Mouse (Mus musculus) NIH3T3 (cell line): ENCODE data around the gene Lhx1.

Experiments
- DNase-seq: peaks from one replicate; pipeline ENCODE4 v3.0.0-alpha.2; 2012; ENCODE audit warnings: low read depth

Lhx1 gene

DNA sequence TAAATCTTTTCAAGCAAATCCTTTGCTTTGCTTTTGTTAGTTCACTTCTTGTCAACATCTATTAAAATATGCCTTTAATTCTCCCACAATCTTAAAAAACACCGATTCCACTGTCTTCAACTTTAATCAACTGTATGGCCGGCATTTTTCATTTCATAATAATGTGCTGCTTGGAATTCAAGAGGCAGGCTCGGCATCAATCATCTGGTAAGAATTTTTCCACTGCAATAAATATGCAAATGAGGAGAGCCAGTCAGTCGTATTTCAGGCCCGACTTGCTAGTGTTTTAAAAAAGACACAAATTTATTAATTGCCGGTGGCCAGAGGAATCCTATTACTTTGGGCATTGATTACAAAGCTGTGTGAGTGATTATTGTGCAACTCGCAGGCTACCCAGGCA, 43.7 kb downstream of the Lhx1 start:
- no peak for DNase-seq

GRCm38 (mm10) chr11:84480451-84480850, 44.9 kb downstream of the Lhx1 start:
- DNase-seq, result peak; percentile 60

DNA sequence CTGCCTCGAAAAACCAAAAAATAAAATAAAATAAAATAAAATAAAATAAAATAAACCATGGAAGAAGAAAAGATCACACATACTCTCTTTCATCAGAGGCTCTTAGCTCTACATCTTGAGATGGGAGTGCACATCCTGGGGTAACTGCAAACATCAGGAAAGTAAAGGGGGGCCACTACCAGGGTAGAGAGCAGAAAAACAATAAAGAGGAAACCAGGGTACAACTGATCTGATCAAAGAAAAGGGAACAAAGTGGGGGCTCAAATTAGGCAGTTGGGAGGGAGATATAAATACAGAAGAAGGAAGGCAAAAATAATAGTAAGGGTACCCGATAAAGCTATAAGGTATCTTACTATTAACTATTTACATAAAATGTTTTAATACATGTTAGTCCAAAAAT, 48.7 kb downstream of the Lhx1 start:
- no peak for DNase-seq

- DNase-seq, result no peak
Observed at GRCm38 (mm10) chr11:84475991-84476390, 49.3 kb downstream of the Lhx1 start.

- DNase-seq, result no peak
Observed at GRCm38 (mm10) chr11:84473093-84473667, 52.2 kb downstream of the Lhx1 start.
